Mouse (Mus musculus): ENCODE measurements at regions not wholly inside any gene's neighbourhood (a gene's known extent, or its start where the extent isn't known, plus 50 kb on each side); places are given as distances from the start of the nearest gene placed in this dataset.

- no peak overlapping the region for H3K4me3 ChIP-seq (ENCODE audit: low read length)
- no peak overlapping the region for H3K9ac ChIP-seq (ENCODE audit: low read depth, low read length)
- H3K4me2 ChIP-seq (replicated peaks; ENCODE audit: low read depth, low read length): no peak overlapping the region
- no peaks in the 10 kb centered on the region for H3K27me3 ChIP-seq (ENCODE audit: control insufficient read depth, insufficient read depth, low read length)
- H3K9me3 ChIP-seq (ENCODE audit: control insufficient read depth, low read length): no peaks in the 10 kb centered on the region
- H3K27ac ChIP-seq (ENCODE audit: low read depth, low read length): no peak overlapping the region
- no peaks in the 10 kb centered on the region for H3K4me1 ChIP-seq (ENCODE audit: control insufficient read depth, insufficient read depth, low read length)
- 89% methylated on average over 3 of the region's 3 CpGs for WGBS
- H3K36me3 ChIP-seq (ENCODE audit: control insufficient read depth, insufficient read depth, low read length): no peaks in the 10 kb centered on the region
- no peak; the same call in 1 of the 2 replicates for ATAC-seq (ENCODE audit: low FRiP score, low TSS enrichment)
These were observed 323.7 kb upstream of the G2e3 start for GRCm38 (mm10) chr12:51024057-51024743.

GRCm38 (mm10) chr12:51018185-51018584 is 329.7 kb upstream of the G2e3 start:
- ATAC-seq (ENCODE audit: low FRiP score, low TSS enrichment): no peak

DNA sequence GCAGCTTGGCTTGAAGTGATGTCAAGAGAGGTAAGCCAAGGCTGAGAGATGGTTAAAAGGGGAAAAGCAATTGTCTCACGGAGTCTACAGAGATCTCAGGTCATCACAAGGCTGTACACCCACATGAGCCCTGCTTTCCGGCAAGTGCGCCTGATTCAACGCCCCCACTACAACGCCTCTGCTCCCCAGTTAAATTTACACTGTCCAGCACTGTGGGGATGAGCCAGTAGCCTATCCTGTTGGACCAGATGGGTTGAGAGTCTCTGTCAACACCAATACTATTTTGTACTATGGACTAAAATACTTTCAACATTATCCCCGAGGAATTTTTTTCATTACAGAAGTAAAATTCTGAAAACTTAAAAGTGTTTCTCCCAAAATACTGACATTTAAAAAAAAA is 331.8 kb upstream of the G2e3 start:
- H3K4me3 ChIP-seq (ENCODE audit: low read length): no peak overlapping the region
- H3K9ac ChIP-seq (ENCODE audit: low read depth, low read length): no peak overlapping the region
- H3K4me1 ChIP-seq (ENCODE audit: control insufficient read depth, insufficient read depth, low read length): no peaks in the 10 kb centered on the region
- no peaks in the 10 kb centered on the region for H3K36me3 ChIP-seq (ENCODE audit: control insufficient read depth, insufficient read depth, low read length)
- no peak for ATAC-seq (ENCODE audit: low FRiP score, low TSS enrichment)
- no peaks in the 10 kb centered on the region for H3K9me3 ChIP-seq (ENCODE audit: control insufficient read depth, low read length)
- 89% methylated on average over 6 of the region's 6 CpGs for WGBS
- H3K27me3 ChIP-seq (ENCODE audit: control insufficient read depth, insufficient read depth, low read length): no peaks in the 10 kb centered on the region
- no peak overlapping the region for H3K4me2 ChIP-seq (replicated peaks; ENCODE audit: low read depth, low read length)
- no peak overlapping the region for H3K27ac ChIP-seq (ENCODE audit: low read depth, low read length)

More at GRCm38 (mm10) chr12:51018185-51018584, 329.7 kb upstream of the G2e3 start:
- Histone ChIP-seq H3K27ac (ENCODE audit: low read depth, low read length) (no peak overlapping the region), H3K36me3 (ENCODE audit: control insufficient read depth, insufficient read depth, low read length) (no peaks in the 10 kb centered on the region), H3K9me3 (ENCODE audit: control insufficient read depth, low read length) (no peaks in the 10 kb centered on the region), H3K27me3 (ENCODE audit: control insufficient read depth, insufficient read depth, low read length) (no peaks in the 10 kb centered on the region), H3K4me2 (replicated peaks; ENCODE audit: low read depth, low read length) (no peak overlapping the region), H3K9ac (ENCODE audit: low read depth, low read length) (no peak overlapping the region), H3K4me3 (ENCODE audit: low read length) (no peak overlapping the region), H3K4me1 (ENCODE audit: control insufficient read depth, insufficient read depth, low read length) (no peaks in the 10 kb centered on the region)
- 95% methylated on average over 5 of the region's 5 CpGs for WGBS

DNA sequence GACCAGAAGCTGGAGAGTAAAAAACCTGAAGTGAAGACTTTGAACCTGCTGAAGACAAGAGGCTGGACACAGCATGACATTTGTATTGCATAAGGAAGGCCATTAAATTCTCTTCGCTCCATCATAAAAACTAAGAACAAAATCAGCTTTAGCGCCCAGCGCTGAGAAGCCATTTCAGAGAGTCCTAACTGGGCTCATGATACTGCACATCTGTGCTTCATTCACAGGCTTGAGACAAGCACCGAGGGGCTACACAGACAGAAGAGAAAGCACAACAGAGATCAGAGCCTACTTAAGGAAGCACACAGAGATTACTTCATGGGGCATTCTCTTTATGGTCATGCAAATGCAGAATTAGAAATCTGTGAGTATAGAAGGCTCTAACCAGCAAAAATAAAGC is 338.2 kb upstream of the G2e3 start:
- H3K9me3 ChIP-seq (ENCODE audit: control insufficient read depth, low read length): 0 out of 2 replicates have a peak, but pooled peaks cover 3% of the 10 kb centered on the region
- H3K27ac ChIP-seq (ENCODE audit: low read depth, low read length): no peak overlapping the region
- no peaks in the 10 kb centered on the region for H3K4me1 ChIP-seq (ENCODE audit: control insufficient read depth, insufficient read depth, low read length)
- no peak overlapping the region for H3K4me2 ChIP-seq (replicated peaks; ENCODE audit: low read depth, low read length)
- 87% methylated on average over 4 of the region's 4 CpGs for WGBS
- H3K4me3 ChIP-seq (ENCODE audit: low read length): no peak overlapping the region
- no peaks in the 10 kb centered on the region for H3K36me3 ChIP-seq (ENCODE audit: control insufficient read depth, insufficient read depth, low read length)
- no peaks in the 10 kb centered on the region for H3K27me3 ChIP-seq (ENCODE audit: control insufficient read depth, insufficient read depth, low read length)
- H3K9ac ChIP-seq (ENCODE audit: low read depth, low read length): no peak overlapping the region
- no peak for ATAC-seq (ENCODE audit: low FRiP score, low TSS enrichment)

DNA sequence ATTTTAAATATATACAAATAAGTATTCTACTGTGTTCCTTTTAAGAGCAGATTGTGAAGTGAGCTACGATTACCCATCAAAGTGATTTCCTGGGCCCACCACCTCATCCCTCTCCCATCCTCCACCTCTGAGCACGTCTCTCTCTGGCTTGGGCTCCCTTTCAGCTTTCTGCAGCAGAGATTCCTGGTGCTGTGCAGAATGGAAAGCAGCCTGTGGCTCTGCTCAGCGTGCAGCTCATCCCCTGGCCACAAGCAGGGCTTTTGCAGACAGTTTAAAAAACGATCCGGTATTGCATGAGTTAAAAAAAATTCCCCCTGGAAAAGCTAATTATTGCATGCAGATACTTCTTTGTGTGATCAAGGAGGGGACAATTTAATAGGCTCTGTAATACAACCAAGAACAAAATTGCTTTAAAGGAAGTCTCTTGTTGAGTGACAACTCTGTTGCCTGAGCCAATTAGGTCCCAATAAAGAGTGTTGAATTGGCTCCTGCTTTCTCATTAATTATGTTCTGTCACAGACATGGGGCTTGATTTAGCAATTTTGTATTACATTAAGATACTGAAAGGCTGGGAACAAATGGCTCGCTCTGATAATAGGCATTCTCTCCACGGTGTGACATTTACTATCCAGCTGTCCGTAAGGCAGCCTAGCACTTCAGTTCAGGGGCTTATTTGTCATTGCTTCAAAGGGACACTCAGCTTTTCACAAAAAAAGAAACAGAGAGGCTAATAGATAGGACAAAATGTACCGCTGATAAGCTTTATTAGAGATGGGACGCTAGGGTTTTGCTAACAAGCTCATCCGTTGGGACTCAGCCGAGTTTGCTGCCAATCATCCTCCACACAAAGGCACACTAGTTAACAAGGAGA is 345.9 kb upstream of the G2e3 start:
- Histone ChIP-seq H3K4me3 (ENCODE audit: low read length) (no peak overlapping the region), H3K4me2 (replicated peaks; ENCODE audit: low read depth, low read length) (no peak overlapping the region), H3K27me3 (ENCODE audit: control insufficient read depth, insufficient read depth, low read length) (no peaks in the 10 kb centered on the region), H3K9me3 (ENCODE audit: control insufficient read depth, low read length) (no peaks in the 10 kb centered on the region), H3K27ac (ENCODE audit: low read depth, low read length) (no peak overlapping the region), H3K9ac (ENCODE audit: low read depth, low read length) (no peak overlapping the region), H3K36me3 (ENCODE audit: control insufficient read depth, insufficient read depth, low read length) (no peaks in the 10 kb centered on the region), H3K4me1 (ENCODE audit: control insufficient read depth, insufficient read depth, low read length) (no peaks in the 10 kb centered on the region)
- WGBS: 29% methylated on average over 12 of the region's 12 CpGs
- no peak for ATAC-seq (ENCODE audit: low FRiP score, low TSS enrichment)

GRCm38 (mm10) chr12:51001096-51001495 is 346.8 kb upstream of the G2e3 start:
- Histone ChIP-seq H3K27ac (ENCODE audit: low read depth, low read length) (no peak overlapping the region; the same call in 1 of the 2 replicates), H3K4me2 (replicated peaks; ENCODE audit: low read depth, low read length) (no peak overlapping the region), H3K36me3 (ENCODE audit: control insufficient read depth, insufficient read depth, low read length) (no peaks in the 10 kb centered on the region), H3K9ac (ENCODE audit: low read depth, low read length) (no peak overlapping the region), H3K4me1 (ENCODE audit: control insufficient read depth, insufficient read depth, low read length) (no peaks in the 10 kb centered on the region), H3K27me3 (ENCODE audit: control insufficient read depth, insufficient read depth, low read length) (no peaks in the 10 kb centered on the region), H3K9me3 (ENCODE audit: control insufficient read depth, low read length) (no peaks in the 10 kb centered on the region), H3K4me3 (ENCODE audit: low read length) (no peak overlapping the region)
- no peak for ATAC-seq (ENCODE audit: low FRiP score, low TSS enrichment)
- WGBS: 48% methylated on average over 4 of the region's 4 CpGs

DNA sequence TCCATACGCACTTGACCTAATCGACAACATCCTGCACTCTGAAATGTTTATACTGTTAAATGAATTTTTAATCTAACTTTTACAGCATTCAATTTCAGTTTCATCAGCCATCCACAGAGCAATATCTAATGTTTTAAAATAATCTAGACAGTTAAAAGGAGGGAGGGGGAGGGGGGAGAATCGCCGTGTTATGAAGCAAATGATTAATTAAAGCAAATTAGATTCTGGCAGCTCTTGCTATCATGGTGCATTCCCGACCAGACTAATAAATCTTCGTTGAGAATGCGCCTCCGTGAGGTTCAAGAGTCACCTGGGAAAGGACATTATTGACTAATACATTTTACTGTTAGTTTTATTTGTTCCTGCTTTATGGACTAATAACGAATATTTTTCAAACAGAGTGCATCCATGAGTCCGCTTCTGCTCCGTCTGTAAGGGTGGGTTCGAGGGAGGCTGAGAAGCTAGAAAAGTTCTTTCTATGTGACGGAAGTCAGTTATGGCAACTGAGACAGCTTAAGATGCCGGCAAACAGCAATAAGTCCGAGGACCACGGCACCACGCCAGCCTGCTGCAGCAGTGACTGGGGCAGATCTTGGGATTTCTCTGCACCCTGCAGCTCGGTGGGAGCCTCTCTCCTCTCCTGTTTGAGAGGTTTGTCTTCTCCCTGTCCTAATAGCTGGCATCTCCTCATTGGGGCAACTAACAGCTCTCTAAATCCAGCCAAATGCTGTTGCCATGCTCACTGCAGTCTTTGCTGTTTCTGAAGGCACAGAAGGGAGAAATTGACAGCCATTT is 347.4 kb upstream of the G2e3 start:
- H3K27me3 ChIP-seq (ENCODE audit: control insufficient read depth, insufficient read depth, low read length): no peaks in the 10 kb centered on the region
- no peaks in the 10 kb centered on the region for H3K36me3 ChIP-seq (ENCODE audit: control insufficient read depth, insufficient read depth, low read length)
- no peaks in the 10 kb centered on the region for H3K4me1 ChIP-seq (ENCODE audit: control insufficient read depth, insufficient read depth, low read length)
- no peak overlapping the region for H3K4me3 ChIP-seq (ENCODE audit: low read length)
- no peak overlapping the region; the same call in 1 of the 2 replicates for H3K27ac ChIP-seq (ENCODE audit: low read depth, low read length)
- no peak overlapping the region for H3K9ac ChIP-seq (ENCODE audit: low read depth, low read length)
- peak; percentile 11; the same call in 1 of the 2 replicates for ATAC-seq (ENCODE audit: low FRiP score, low TSS enrichment)
- H3K9me3 ChIP-seq (ENCODE audit: control insufficient read depth, low read length): no peaks in the 10 kb centered on the region
- peak overlapping the region; percentile 16; the same call in 1 of the 2 replicates for H3K4me2 ChIP-seq (replicated peaks; ENCODE audit: low read depth, low read length)
- WGBS: 37% methylated on average over 18 of the region's 18 CpGs

- no peaks in the 10 kb centered on the region for H3K27me3 ChIP-seq (ENCODE audit: control insufficient read depth, insufficient read depth, low read length)
- 22% methylated on average over 20 of the region's 20 CpGs for WGBS
- no peak overlapping the region for H3K27ac ChIP-seq (ENCODE audit: low read depth, low read length)
- no peak overlapping the region for H3K9ac ChIP-seq (ENCODE audit: low read depth, low read length)
- H3K36me3 ChIP-seq (ENCODE audit: control insufficient read depth, insufficient read depth, low read length): no peaks in the 10 kb centered on the region
- no peaks in the 10 kb centered on the region for H3K4me1 ChIP-seq (ENCODE audit: control insufficient read depth, insufficient read depth, low read length)
- peak; percentile 96 for ATAC-seq (ENCODE audit: low FRiP score, low TSS enrichment)
- no peak overlapping the region for H3K4me2 ChIP-seq (replicated peaks; ENCODE audit: low read depth, low read length)
- H3K9me3 ChIP-seq (ENCODE audit: control insufficient read depth, low read length): no peaks in the 10 kb centered on the region
- no peak overlapping the region for H3K4me3 ChIP-seq (ENCODE audit: low read length)
These were observed 348.3 kb upstream of the G2e3 start for GRCm38 (mm10) chr12:50999295-51000237.

Data from kidney, embryonic 14.5 days (tissue).